In the genomic region with DNA sequence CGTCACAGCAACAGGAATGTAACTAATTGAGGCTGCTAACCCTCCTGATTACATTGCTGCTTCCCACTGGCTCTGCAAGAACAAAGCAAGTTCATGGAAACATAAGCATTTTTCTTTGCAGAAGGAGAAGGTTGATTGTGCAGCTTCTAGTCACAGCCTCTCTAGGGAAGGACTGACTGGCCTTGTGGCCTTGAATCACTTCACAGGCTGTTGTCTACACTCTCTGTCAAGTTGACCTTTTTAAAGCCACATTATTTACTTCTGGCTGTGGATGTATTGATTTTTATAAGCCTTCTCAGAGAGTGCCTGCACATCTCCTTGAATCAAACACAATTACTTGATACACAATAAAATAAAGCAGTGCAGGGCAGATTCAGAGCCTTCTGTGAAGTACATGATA, we compare ENCODE assay signal across 20 mouse cellular contexts.
DNase-seq lines count a peak whose midpoint lies in the region; ATAC-seq lines count a peak whose summit lies in the region.
"Had no signal": no experiment of that assay in that cellular context is flagged by ENCODE, and none has a peak within 500 bp of the region (broad histone marks: within the 10 kb centered on the region; RNA-seq: fewer than 3 reads in every experiment).

No protein-coding gene starts in this region.

- peak; percentile 9 for DNase-seq in adrenal gland, adult 2 months
- no peak for DNase-seq in adrenal gland, postnatal 36 days
- no peak for DNase-seq in midbrain, embryonic 11.5 days (ENCODE audit: low spot score, missing footprints)
- no peak for DNase-seq in midbrain, embryonic 10.5 days (ENCODE audit: low spot score)
- DNase-seq: adrenal gland, postnatal 10 days; cerebellum, adult 11 months; cerebellum, adult 2 months; cerebellum, adult 9-11 months; cerebellum, postnatal 25 days; forebrain, postnatal 0 days; gastrocnemius, adult 2 months; gastrocnemius, postnatal 14 days had no signal

- no peaks in the 10 kb centered on the region for H3K36me3 ChIP-seq in midbrain, embryonic 11.5 days (ENCODE audit: control insufficient read depth, insufficient read depth, low read length)
- H3K36me3 ChIP-seq in midbrain, embryonic 10.5 days: no peaks in the 10 kb centered on the region
- no peaks in the 10 kb centered on the region for H3K36me3 ChIP-seq in midbrain, embryonic 15.5 days (replicated peaks)
- no peaks in the 10 kb centered on the region for H3K36me3 ChIP-seq in midbrain, embryonic 13.5 days
- H3K36me3 ChIP-seq: embryonic facial prominence, embryonic 12.5 days; embryonic facial prominence, embryonic 15.5 days; hindbrain, embryonic 12.5 days had no signal

- no peaks in the 10 kb centered on the region for H3K9me3 ChIP-seq in midbrain, embryonic 11.5 days (ENCODE audit: control insufficient read depth, low read length)
- no peaks in the 10 kb centered on the region for H3K9me3 ChIP-seq in midbrain, embryonic 10.5 days (replicated peaks)
- H3K9me3 ChIP-seq in midbrain, embryonic 15.5 days: no peaks in the 10 kb centered on the region
- H3K9me3 ChIP-seq in midbrain, embryonic 13.5 days: no peaks in the 10 kb centered on the region
- H3K9me3 ChIP-seq: embryonic facial prominence, embryonic 12.5 days; embryonic facial prominence, embryonic 15.5 days; hindbrain, embryonic 12.5 days had no signal

- H3K4me3 ChIP-seq in midbrain, embryonic 11.5 days (ENCODE audit: low read depth, low read length): no peak overlapping the region
- H3K4me3 ChIP-seq in midbrain, embryonic 10.5 days: no peak overlapping the region
- no peak overlapping the region for H3K4me3 ChIP-seq in midbrain, embryonic 15.5 days
- H3K4me3 ChIP-seq in midbrain, embryonic 13.5 days (replicated peaks): no peak overlapping the region
- H3K4me3 ChIP-seq: embryonic facial prominence, embryonic 12.5 days; embryonic facial prominence, embryonic 15.5 days; gastrocnemius, adult 2 months; hindbrain, embryonic 12.5 days had no signal

- no peaks in the 10 kb centered on the region for H3K4me1 ChIP-seq in midbrain, embryonic 11.5 days (ENCODE audit: control insufficient read depth, insufficient read depth, low read length)
- 0 out of 2 replicates have a peak, but pooled peaks cover 3% of the 10 kb centered on the region for H3K4me1 ChIP-seq in midbrain, embryonic 10.5 days
- H3K4me1 ChIP-seq in midbrain, embryonic 15.5 days: no peaks in the 10 kb centered on the region
- 0 out of 2 replicates have a peak, but pooled peaks cover 5% of the 10 kb centered on the region for H3K4me1 ChIP-seq in midbrain, embryonic 13.5 days (replicated peaks)
- H3K4me1 ChIP-seq: embryonic facial prominence, embryonic 12.5 days; embryonic facial prominence, embryonic 15.5 days; hindbrain, embryonic 12.5 days had no signal

- no peak overlapping the region for H3K27ac ChIP-seq in midbrain, embryonic 11.5 days (ENCODE audit: low read depth, low read length)
- H3K27ac ChIP-seq in midbrain, embryonic 10.5 days (replicated peaks): no peak overlapping the region
- H3K27ac ChIP-seq in midbrain, embryonic 15.5 days: no peak overlapping the region
- no peak overlapping the region for H3K27ac ChIP-seq in midbrain, embryonic 13.5 days
- H3K27ac ChIP-seq: embryonic facial prominence, embryonic 12.5 days; embryonic facial prominence, embryonic 15.5 days; gastrocnemius, adult 2 months; hindbrain, embryonic 12.5 days had no signal

- H3K9ac ChIP-seq in midbrain, embryonic 11.5 days (ENCODE audit: low read length): no peak overlapping the region
- no peak overlapping the region for H3K9ac ChIP-seq in midbrain, embryonic 15.5 days
- no peak overlapping the region for H3K9ac ChIP-seq in midbrain, embryonic 13.5 days (replicated peaks)
- H3K9ac ChIP-seq: embryonic facial prominence, embryonic 12.5 days; embryonic facial prominence, embryonic 15.5 days; forebrain, postnatal 0 days; hindbrain, embryonic 12.5 days had no signal

- peak; percentile 52; the same call in 1 of the 2 replicates for ATAC-seq in midbrain, embryonic 11.5 days (ENCODE audit: low FRiP score)
- ATAC-seq in midbrain, embryonic 15.5 days (replicated peaks): 0 out of 2 replicates have a peak, but pooled peaks have one; percentile 30
- no peak for ATAC-seq in midbrain, embryonic 13.5 days
- ATAC-seq: activated CD4-positive, CD25-positive, alpha-beta regulatory T cell, adult 4 months; forebrain, embryonic 14.5 days; forebrain, postnatal 0 days had no signal

- no peak overlapping the region for H3K4me2 ChIP-seq in midbrain, embryonic 11.5 days
- H3K4me2 ChIP-seq in midbrain, embryonic 15.5 days: no peak overlapping the region
- no peak overlapping the region for H3K4me2 ChIP-seq in midbrain, embryonic 13.5 days (replicated peaks)
- H3K4me2 ChIP-seq: embryonic facial prominence, embryonic 12.5 days; embryonic facial prominence, embryonic 15.5 days; heart, embryonic 11.5 days; hindbrain, embryonic 12.5 days had no signal

- WGBS in midbrain, embryonic 11.5 days: 50% methylated on average over 1 of the region's 1 CpGs
- 48% methylated on average over 1 of the region's 1 CpGs for WGBS in midbrain, embryonic 10.5 days
- 65% methylated on average over 1 of the region's 1 CpGs for WGBS in midbrain, embryonic 15.5 days
- WGBS in midbrain, embryonic 13.5 days: 57% methylated on average over 1 of the region's 1 CpGs

- no peaks in the 10 kb centered on the region for H3K27me3 ChIP-seq in midbrain, embryonic 11.5 days (ENCODE audit: control insufficient read depth, insufficient read depth, low read length)
- no peaks in the 10 kb centered on the region for H3K27me3 ChIP-seq in midbrain, embryonic 10.5 days (ENCODE audit: low read depth, poor library complexity, severe bottlenecking)
- H3K27me3 ChIP-seq in midbrain, embryonic 15.5 days (replicated peaks): no peaks in the 10 kb centered on the region
- no peaks in the 10 kb centered on the region for H3K27me3 ChIP-seq in midbrain, embryonic 13.5 days
- H3K27me3 ChIP-seq: embryonic facial prominence, embryonic 12.5 days; embryonic facial prominence, embryonic 15.5 days; hindbrain, embryonic 12.5 days had no signal
